Mouse (Mus musculus): ENCODE data around the gene Olfr766-ps1.
"Not testable (repeated sequence)": the region's sequence is repeated elsewhere in the genome, so short reads cannot be mapped to it uniquely, and the experiment has no call there.

DNA sequence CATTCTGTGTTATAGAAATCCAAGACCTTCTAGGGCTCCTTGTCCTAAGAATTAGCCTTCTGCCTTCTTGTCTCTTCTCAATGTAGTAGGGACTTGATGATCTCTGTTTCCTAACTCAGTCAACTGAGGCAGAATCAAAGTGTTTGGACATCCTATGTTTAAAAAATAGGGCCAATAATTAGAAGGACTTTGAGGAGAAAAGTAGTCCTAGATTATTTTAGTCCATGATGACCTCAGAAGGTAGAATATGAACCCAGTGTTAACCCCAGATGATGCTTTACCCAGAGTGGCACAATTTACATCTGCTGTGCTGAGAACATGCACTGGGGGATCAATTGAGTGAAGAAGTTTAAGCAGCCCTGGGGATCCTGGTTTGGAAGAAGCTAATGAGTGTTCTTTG, 18.9 kb downstream of the Olfr766-ps1 start, which contains the start of gene Olfr765:
- TF ChIP-seq EP300, CTCF (IDR thresholded peaks at IDR 0.05; ENCODE audit: low read depth): not testable (repeated sequence)
